Mouse (Mus musculus) embryonic facial prominence, embryonic 15.5 days (tissue): ENCODE measurements around the gene Il6. TPM values are rescaled to one million over a fixed set of nuclear protein-coding genes. Genes with fewer than 3 reads are reported as not detected.
"Not testable (repeated sequence)": the region's sequence is repeated elsewhere in the genome, so short reads cannot be mapped to it uniquely, and the experiment has no call there.

Source experiments
- ATAC-seq: fragments of 200-750 bp; cut with Nextera tagmentation; 2 replicates; pipeline ENCODE4 v1.8.0; 2017; ENCODE audit warnings: low read depth, moderate TSS enrichment; ENCODE audit not compliant: insufficient number of reproducible peaks, low FRiP score, low TSS enrichment
- H3K27ac ChIP-seq: fragments of 300-500 bp; sonication (generic); replicated peaks from 2 replicates; pipeline ENCODE4 v1.5.1; 2015; ENCODE audit warnings: mild to moderate bottlenecking, inconsistent platforms
- H3K27me3 ChIP-seq: fragments of 300-500 bp; sonication (generic); 2 replicates; pipeline ENCODE4 v1.6.1; 2015; ENCODE audit warnings: inconsistent platforms
- H3K36me3 ChIP-seq: fragments of 300-500 bp; sonication (generic); 2 replicates; pipeline ENCODE4 v1.6.1; 2015; ENCODE audit warnings: mild to moderate bottlenecking, inconsistent platforms
- H3K4me1 ChIP-seq: fragments of 300-500 bp; sonication (generic); 2 replicates; pipeline ENCODE4 v1.6.1; 2015; ENCODE audit warnings: inconsistent platforms
- H3K4me2 ChIP-seq: fragments of 300-500 bp; sonication (generic); replicated peaks from 2 replicates; pipeline ENCODE4 v1.6.1; 2015; ENCODE audit warnings: mild to moderate bottlenecking, inconsistent platforms
- H3K4me3 ChIP-seq: fragments of 300-500 bp; sonication (generic); replicated peaks from 2 replicates; pipeline ENCODE4 v1.5.1; 2015; ENCODE audit warnings: mild to moderate bottlenecking, inconsistent platforms
- H3K9ac ChIP-seq: fragments of 300-500 bp; sonication (generic); 2 replicates; pipeline ENCODE4 v1.6.1; 2015; ENCODE audit warnings: inconsistent platforms
- H3K9me3 ChIP-seq: fragments of 300-500 bp; sonication (generic); replicated peaks from 2 replicates; pipeline ENCODE4 v1.6.1; 2016; ENCODE audit warnings: inconsistent platforms
- WGBS: fragments of 180-500 bp; shearing (Covaris S2); methylation state at CpG from one replicate; pipeline ENCODE4 v1.1.7; 2015; 5-methylcytosine and 5-hydroxymethylcytosine counted together
- polyA plus RNA-seq: library from polyadenylated mRNA; unstranded; fragments of >200 nt; fragmentation: Nextera tagmentation; extraction: Ambion mirVana; gene quantifications from 2 replicates; pipeline ENCODE4 v1.2.1, GENCODE M21; 2015

Gene Il6
- polyA plus RNA-seq, 1 experiment from 2014 or later: 0.25 TPM

GRCm38 (mm10) chr5:30037111-30037510, 24.2 kb downstream of the Il6 start:
- H3K4me2 ChIP-seq, H3K36me3 ChIP-seq, H3K27ac ChIP-seq, H3K4me1 ChIP-seq, H3K9ac ChIP-seq, H3K27me3 ChIP-seq, ATAC-seq, H3K4me3 ChIP-seq, H3K9me3 ChIP-seq: not testable (repeated sequence)
- 83% methylated on average over 2 of the region's 2 CpGs for WGBS

- not testable (repeated sequence) for H3K4me3 ChIP-seq, H3K27me3 ChIP-seq, H3K27ac ChIP-seq, ATAC-seq, H3K9me3 ChIP-seq, H3K4me1 ChIP-seq, H3K36me3 ChIP-seq, H3K9ac ChIP-seq, H3K4me2 ChIP-seq
- WGBS: 86% methylated on average over 5 of the region's 5 CpGs
Measured at GRCm38 (mm10) chr5:30039324-30039723, 26.4 kb downstream of the Il6 start.

- 80% methylated on average over 4 of the region's 4 CpGs for WGBS
- H3K27me3 ChIP-seq: not testable (repeated sequence)
Measured at GRCm38 (mm10) chr5:30039841-30040240, 26.9 kb downstream of the Il6 start.

GRCm38 (mm10) chr5:30058216-30058731, 45.4 kb downstream of the Il6 start:
- no peaks in the 10 kb centered on the region for H3K4me1 ChIP-seq
- H3K27ac ChIP-seq: no peak overlapping the region
- peaks cover 27% of the 10 kb centered on the region for H3K36me3 ChIP-seq
- no peak overlapping the region for H3K4me2 ChIP-seq
- no peaks in the 10 kb centered on the region for H3K9me3 ChIP-seq
- H3K27me3 ChIP-seq: no peaks in the 10 kb centered on the region
- ATAC-seq: no peak
- H3K4me3 ChIP-seq: no peak overlapping the region
- H3K9ac ChIP-seq: no peak overlapping the region
- 72% methylated on average over 6 of the region's 6 CpGs for WGBS

More at GRCm38 (mm10) chr5:30039841-30040240, 26.9 kb downstream of the Il6 start:
- not testable (repeated sequence) for H3K9me3 ChIP-seq, H3K36me3 ChIP-seq, H3K9ac ChIP-seq, H3K4me2 ChIP-seq, H3K4me3 ChIP-seq, H3K27ac ChIP-seq, H3K4me1 ChIP-seq, ATAC-seq

GRCm38 (mm10) chr5:30059607-30060006, 46.7 kb downstream of the Il6 start:
- H3K9me3 ChIP-seq, ATAC-seq, H3K4me2 ChIP-seq, H3K4me1 ChIP-seq, H3K4me3 ChIP-seq, H3K9ac ChIP-seq, H3K27ac ChIP-seq, H3K27me3 ChIP-seq: not testable (repeated sequence)
- H3K36me3 ChIP-seq: peaks cover 32% of the 10 kb centered on the region
- WGBS: 79% methylated on average over 5 of the region's 5 CpGs

- Histone ChIP-seq H3K9ac (no peak overlapping the region), H3K9me3 (no peaks in the 10 kb centered on the region), H3K27me3 (no peaks in the 10 kb centered on the region), H3K4me1 (peaks cover 3% of the 10 kb centered on the region; the same call in 1 of the 2 replicates), H3K4me3 (no peak overlapping the region), H3K27ac (no peak overlapping the region), H3K4me2 (no peak overlapping the region), H3K36me3 (peaks cover 44% of the 10 kb centered on the region)
- WGBS: 77% methylated on average over 6 of the region's 6 CpGs
- no peak for ATAC-seq
Measured at GRCm38 (mm10) chr5:30067726-30068125, 54.8 kb downstream of the Il6 start.

Other genes with a start within 250 kb of the Il6 start
- gene Tyms, start 60.5 kb downstream of the Il6 start, polyA plus RNA-seq: 200 and 215 TPM in 2 replicates
- gene Garem2, start 92.0 kb downstream of the Il6 start, polyA plus RNA-seq: 0.87 and 1.00 TPM in 2 replicates
- gene 3110082J24Rik, start 93.0 kb downstream of the Il6 start, polyA plus RNA-seq: not detected in 2 replicates
- 123 TPM in 2 replicates for gene Hadha, start 142.0 kb downstream of the Il6 start, polyA plus RNA-seq
- 128 and 140 TPM in 2 replicates for gene Hadhb, start 142.1 kb downstream of the Il6 start, polyA plus RNA-seq
- gene Adgrf3, start 192.6 kb downstream of the Il6 start, polyA plus RNA-seq: 0.16 TPM in 1 of 2 replicates, not detected in the other
- 16.0 and 17.5 TPM in 2 replicates for gene Selenoi, start 219.5 kb downstream of the Il6 start, polyA plus RNA-seq